Mouse (Mus musculus): ENCODE measurements around the gene Abhd4. TPM values are rescaled to one million over a fixed set of nuclear protein-coding genes. Genes with fewer than 3 reads are reported as not detected.

Gene Abhd4
- polyA plus RNA-seq, 1 experiment from 2014 or later, result 66.3 TPM

DNA sequence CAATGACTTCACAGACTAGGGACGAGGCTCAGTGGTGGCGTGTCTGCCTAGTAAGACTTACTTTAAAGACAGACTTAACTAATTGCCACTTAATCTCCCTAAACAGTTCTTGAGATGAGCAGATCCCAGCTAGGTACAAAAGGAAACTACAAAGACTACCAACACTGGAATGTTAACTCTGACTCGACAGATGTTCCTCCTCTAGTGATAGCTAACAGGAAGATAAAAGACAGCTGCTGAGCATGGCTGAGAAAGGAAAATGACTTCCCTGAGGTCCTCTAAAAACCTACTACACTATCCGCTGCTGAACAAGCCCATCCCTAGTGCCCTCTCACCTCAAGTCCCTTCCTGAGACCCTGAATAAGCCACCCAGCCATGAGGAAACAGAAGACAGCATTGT, 3.9 kb upstream of the Abhd4 start:
- H3K4me2 ChIP-seq, result no peak overlapping the region
- WGBS, result 75% methylated on average over 4 of the region's 4 CpGs

GRCm38 (mm10) chr14:54254670-54255202, 748 bp downstream of the Abhd4 start:
- Histone ChIP-seq H3K4me1 (replicated peaks) (peaks cover 56% of the 10 kb centered on the region), H3K9me3 (no peaks in the 10 kb centered on the region), H3K4me2 (peak overlapping the region; percentile 65), H3K9ac (peak overlapping the region; percentile 64; the same call in 1 of the 2 replicates), H3K27ac (replicated peaks) (peak overlapping the region; percentile 74; the same call in 1 of the 2 replicates), H3K36me3 (no peaks in the 10 kb centered on the region), H3K4me3 (peak overlapping the region; percentile 83), H3K27me3 (no peaks in the 10 kb centered on the region)
- ATAC-seq (ENCODE audit: low FRiP score, low read depth), result no peak
- WGBS, result 70% methylated on average over 12 of the region's 12 CpGs

More for the DNA sequence above, 3.9 kb upstream of the Abhd4 start:
- Histone ChIP-seq H3K36me3 (peaks cover 4% of the 10 kb centered on the region; the same call in 1 of the 2 replicates), H3K27ac (replicated peaks) (no peak overlapping the region), H3K9me3 (no peaks in the 10 kb centered on the region), H3K4me3 (no peak overlapping the region), H3K4me1 (replicated peaks) (peaks cover 51% of the 10 kb centered on the region), H3K9ac (no peak overlapping the region), H3K27me3 (no peaks in the 10 kb centered on the region)
- no peak for ATAC-seq (ENCODE audit: low FRiP score, low read depth)

DNA sequence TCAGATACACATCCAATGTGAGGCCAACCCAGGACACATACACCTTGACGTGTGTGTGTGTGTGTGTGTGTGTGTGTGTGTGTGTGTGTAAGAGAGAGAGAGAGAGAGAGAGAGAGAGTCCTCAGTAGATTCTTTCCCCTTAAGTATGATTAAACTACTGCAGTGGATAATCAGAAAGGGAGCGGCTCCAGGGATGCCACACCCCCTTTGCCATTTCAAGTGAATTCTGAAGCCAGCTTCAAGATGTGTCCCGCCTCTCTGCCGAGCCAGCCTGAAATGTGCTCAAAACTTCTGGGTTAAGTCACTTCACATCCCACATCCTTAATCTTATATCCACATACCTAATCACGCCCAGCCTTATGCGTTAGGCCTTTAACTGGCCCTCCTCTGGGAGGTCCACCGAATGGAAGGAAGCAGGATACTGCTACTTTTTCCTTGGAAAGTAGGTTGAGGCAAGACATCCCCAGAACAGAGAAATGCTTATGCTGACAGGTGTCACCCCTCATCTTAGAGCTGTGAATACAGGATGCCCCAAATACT, 4.2 kb downstream of the Abhd4 start:
- no peak overlapping the region for H3K4me3 ChIP-seq
- H3K9me3 ChIP-seq, result no peaks in the 10 kb centered on the region
- peak overlapping the region; percentile 92 for H3K4me2 ChIP-seq
- H3K36me3 ChIP-seq, result no peaks in the 10 kb centered on the region
- ATAC-seq (ENCODE audit: low FRiP score, low read depth), result no peak
- no peak overlapping the region for H3K27ac ChIP-seq (replicated peaks)
- peaks cover 31% of the 10 kb centered on the region for H3K4me1 ChIP-seq (replicated peaks)
- no peak overlapping the region for H3K9ac ChIP-seq
- WGBS, result 65% methylated on average over 7 of the region's 7 CpGs
- H3K27me3 ChIP-seq, result no peaks in the 10 kb centered on the region

DNA sequence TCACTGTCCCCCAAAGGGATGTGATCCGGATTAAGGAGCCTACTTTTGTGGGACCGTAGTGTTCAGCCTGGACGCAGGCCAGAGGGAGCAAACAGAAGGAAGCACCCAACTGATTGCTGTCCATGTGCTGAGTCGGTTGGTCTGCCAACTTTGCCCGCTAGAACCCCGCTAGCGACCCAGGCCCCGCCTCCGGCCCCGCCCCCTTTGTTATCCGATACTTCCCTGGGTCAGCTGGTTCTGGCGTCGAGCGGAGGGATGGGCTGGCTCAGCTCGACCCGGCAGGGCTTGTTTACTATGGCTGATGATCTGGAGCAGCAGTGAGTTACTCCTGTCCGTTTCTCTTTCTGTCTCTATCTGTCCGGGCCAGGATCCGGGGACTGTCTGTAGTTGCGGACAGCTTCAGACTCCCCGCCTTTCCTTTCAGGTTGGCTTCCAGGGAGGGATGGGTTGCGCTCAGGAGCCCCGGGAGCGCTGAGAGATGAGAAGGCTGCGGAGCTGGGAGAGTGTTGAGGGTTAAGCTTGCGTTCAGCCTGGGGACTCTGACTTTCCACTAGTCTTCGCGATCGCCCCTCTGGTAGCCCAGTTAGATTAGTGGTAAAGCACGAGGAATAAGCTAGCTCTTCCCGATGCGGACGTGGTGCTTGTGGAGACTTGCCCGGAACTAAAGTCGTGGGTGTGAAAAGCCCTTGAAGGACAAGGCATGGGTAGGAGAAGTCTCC, 5.2 kb downstream of the Abhd4 start:
- peak overlapping the region; percentile 67 for H3K9ac ChIP-seq
- no peaks in the 10 kb centered on the region for H3K36me3 ChIP-seq
- under 1% methylated on average over 35 of the region's 35 CpGs for WGBS
- peak overlapping the region; percentile 74 for H3K27ac ChIP-seq (replicated peaks)
- H3K4me2 ChIP-seq, result peak overlapping the region; percentile 92
- peak; percentile 92 for ATAC-seq (ENCODE audit: low FRiP score, low read depth)
- peaks cover 28% of the 10 kb centered on the region for H3K4me1 ChIP-seq (replicated peaks)
- H3K4me3 ChIP-seq, result peak overlapping the region; percentile 83
- H3K27me3 ChIP-seq, result no peaks in the 10 kb centered on the region
- no peaks in the 10 kb centered on the region for H3K9me3 ChIP-seq

- no peak for ATAC-seq (ENCODE audit: low FRiP score, low read depth)
- 27% methylated on average over 8 of the region's 8 CpGs for WGBS
- Histone ChIP-seq H3K4me1 (replicated peaks) (peaks cover 23% of the 10 kb centered on the region), H3K4me2 (peak overlapping the region; percentile 92), H3K27ac (replicated peaks) (0 out of 2 replicates have a peak overlapping the region, but pooled peaks have one; percentile 74), H3K4me3 (peak overlapping the region; percentile 83), H3K27me3 (no peaks in the 10 kb centered on the region), H3K9ac (peak overlapping the region; percentile 67), H3K36me3 (no peaks in the 10 kb centered on the region), H3K9me3 (no peaks in the 10 kb centered on the region)
These were observed 5.7 kb downstream of the Abhd4 start for GRCm38 (mm10) chr14:54259722-54260085.

GRCm38 (mm10) chr14:54260196-54260595, 6.2 kb downstream of the Abhd4 start:
- Histone ChIP-seq H3K27ac (replicated peaks) (no peak overlapping the region), H3K27me3 (no peaks in the 10 kb centered on the region), H3K36me3 (no peaks in the 10 kb centered on the region), H3K4me2 (peak overlapping the region; percentile 92), H3K9ac (no peak overlapping the region), H3K4me3 (peak overlapping the region; percentile 83; the same call in 1 of the 2 replicates), H3K4me1 (replicated peaks) (peaks cover 18% of the 10 kb centered on the region), H3K9me3 (no peaks in the 10 kb centered on the region)
- no peak for ATAC-seq (ENCODE audit: low FRiP score, low read depth)
- 73% methylated on average over 2 of the region's 2 CpGs for WGBS

- H3K9ac ChIP-seq, result no peak overlapping the region
- peaks cover 17% of the 10 kb centered on the region for H3K4me1 ChIP-seq (replicated peaks)
- 91% methylated on average over 2 of the region's 2 CpGs for WGBS
- no peak overlapping the region for H3K4me2 ChIP-seq
- no peaks in the 10 kb centered on the region for H3K9me3 ChIP-seq
- H3K27me3 ChIP-seq, result no peaks in the 10 kb centered on the region
- no peaks in the 10 kb centered on the region for H3K36me3 ChIP-seq
- ATAC-seq (ENCODE audit: low FRiP score, low read depth), result no peak
- H3K4me3 ChIP-seq, result no peak overlapping the region
- H3K27ac ChIP-seq (replicated peaks), result no peak overlapping the region
These were observed 7.4 kb downstream of the Abhd4 start for GRCm38 (mm10) chr14:54261386-54261785.

DNA sequence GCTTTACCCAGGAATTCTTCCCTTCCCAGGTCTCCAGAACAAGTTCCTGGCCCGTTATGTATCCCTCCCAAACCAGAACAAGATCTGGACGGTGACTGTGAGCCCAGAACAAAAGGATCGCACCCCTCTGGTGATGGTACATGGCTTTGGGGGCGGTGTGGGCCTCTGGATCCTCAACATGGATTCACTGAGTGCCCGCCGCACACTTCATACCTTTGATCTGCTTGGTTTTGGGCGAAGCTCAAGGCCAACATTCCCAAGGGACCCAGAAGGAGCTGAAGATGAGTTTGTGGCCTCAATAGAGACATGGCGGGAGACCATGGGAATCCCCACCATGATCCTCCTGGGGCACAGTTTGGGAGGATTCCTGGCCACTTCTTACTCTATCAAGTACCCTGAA, 8.6 kb downstream of the Abhd4 start:
- ATAC-seq (ENCODE audit: low FRiP score, low read depth), result no peak
- H3K9ac ChIP-seq, result no peak overlapping the region
- WGBS, result 92% methylated on average over 8 of the region's 8 CpGs

DNA sequence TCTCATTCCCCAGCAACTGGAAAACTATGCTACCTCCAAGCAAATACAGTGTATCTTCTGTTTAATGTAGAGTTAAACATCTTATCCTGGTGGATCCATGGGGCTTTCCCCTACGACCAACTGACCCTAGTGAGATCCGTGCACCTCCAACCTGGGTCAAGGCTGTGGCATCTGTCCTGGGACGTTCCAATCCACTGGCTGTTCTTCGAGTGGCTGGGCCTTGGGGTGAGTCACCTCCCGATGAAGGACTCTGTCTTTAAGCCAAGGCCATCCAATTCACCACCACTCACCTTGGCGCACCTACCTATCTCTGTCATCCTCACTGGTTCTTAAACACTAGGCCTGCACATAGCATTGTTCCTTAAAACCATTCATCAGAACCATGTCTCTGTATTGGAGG, 9.1 kb downstream of the Abhd4 start:
- no peaks in the 10 kb centered on the region for H3K27me3 ChIP-seq
- H3K4me1 ChIP-seq (replicated peaks), result peaks cover 17% of the 10 kb centered on the region
- no peak overlapping the region for H3K4me2 ChIP-seq
- WGBS, result 93% methylated on average over 6 of the region's 6 CpGs
- no peaks in the 10 kb centered on the region for H3K9me3 ChIP-seq
- no peak overlapping the region for H3K9ac ChIP-seq
- no peak overlapping the region for H3K4me3 ChIP-seq
- no peak for ATAC-seq (ENCODE audit: low FRiP score, low read depth)
- H3K36me3 ChIP-seq, result no peaks in the 10 kb centered on the region
- H3K27ac ChIP-seq (replicated peaks), result no peak overlapping the region

More for the DNA sequence above, 8.6 kb downstream of the Abhd4 start:
- no peaks in the 10 kb centered on the region for H3K27me3 ChIP-seq
- H3K4me2 ChIP-seq, result no peak overlapping the region
- peaks cover 17% of the 10 kb centered on the region for H3K4me1 ChIP-seq (replicated peaks)
- no peak overlapping the region for H3K4me3 ChIP-seq
- no peak overlapping the region for H3K27ac ChIP-seq (replicated peaks)
- no peaks in the 10 kb centered on the region for H3K9me3 ChIP-seq
- H3K36me3 ChIP-seq, result no peaks in the 10 kb centered on the region

DNA sequence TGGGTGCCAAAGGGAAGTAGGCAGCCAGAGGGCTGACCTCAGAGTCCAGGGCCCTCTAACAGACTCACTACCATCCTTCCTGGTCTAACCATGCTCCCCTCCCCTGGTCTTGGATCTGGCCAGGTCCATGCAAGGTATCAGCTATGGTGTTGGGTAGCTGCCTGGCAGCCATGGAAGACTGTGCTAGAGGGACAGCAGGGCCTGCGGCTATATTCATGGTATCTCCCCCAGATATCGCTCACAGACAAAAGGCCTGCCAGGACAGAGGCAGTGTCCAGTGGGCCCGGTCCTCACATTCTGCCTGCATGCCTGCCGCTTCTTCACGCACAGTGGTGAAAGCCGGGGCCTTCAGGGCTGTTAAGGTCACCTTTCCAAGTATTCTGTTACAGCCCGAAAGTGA, 10.2 kb downstream of the Abhd4 start:
- Histone ChIP-seq H3K4me2 (no peak overlapping the region), H3K36me3 (no peaks in the 10 kb centered on the region), H3K9me3 (no peaks in the 10 kb centered on the region), H3K4me3 (no peak overlapping the region), H3K27me3 (no peaks in the 10 kb centered on the region), H3K27ac (replicated peaks) (no peak overlapping the region), H3K9ac (no peak overlapping the region), H3K4me1 (replicated peaks) (peaks cover 11% of the 10 kb centered on the region)
- WGBS, result 93% methylated on average over 7 of the region's 7 CpGs
- no peak for ATAC-seq (ENCODE audit: low FRiP score, low read depth)

DNA sequence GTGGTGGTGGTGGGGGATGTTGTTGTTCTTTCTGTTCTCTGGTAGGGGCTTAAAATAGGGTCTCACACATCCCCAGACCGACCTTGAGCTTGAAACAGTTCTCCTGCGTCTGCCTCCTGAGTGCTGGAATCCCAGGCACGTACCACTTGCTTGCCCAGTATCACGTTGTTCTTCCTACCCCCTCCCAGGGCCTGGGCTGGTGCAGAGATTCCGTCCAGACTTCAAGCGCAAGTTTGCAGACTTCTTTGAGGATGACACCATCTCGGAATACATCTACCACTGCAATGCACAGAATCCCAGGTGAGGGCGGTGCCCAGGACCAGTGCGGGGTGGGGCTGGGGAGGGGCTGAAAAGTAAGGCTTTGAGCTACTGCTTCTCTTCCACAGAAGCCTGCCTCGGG, 11.1 kb downstream of the Abhd4 start:
- Histone ChIP-seq H3K9me3 (no peaks in the 10 kb centered on the region), H3K4me2 (no peak overlapping the region), H3K4me1 (replicated peaks) (peaks cover 3% of the 10 kb centered on the region), H3K27ac (replicated peaks) (no peak overlapping the region), H3K36me3 (no peaks in the 10 kb centered on the region), H3K27me3 (no peaks in the 10 kb centered on the region), H3K4me3 (no peak overlapping the region), H3K9ac (no peak overlapping the region)
- WGBS, result 51% methylated on average over 10 of the region's 10 CpGs
- ATAC-seq (ENCODE audit: low FRiP score, low read depth), result no peak

GRCm38 (mm10) chr14:54265951-54266350, 12.0 kb downstream of the Abhd4 start:
- H3K9ac ChIP-seq, result no peak overlapping the region
- H3K4me2 ChIP-seq, result no peak overlapping the region
- H3K4me3 ChIP-seq, result no peak overlapping the region
- no peaks in the 10 kb centered on the region for H3K4me1 ChIP-seq (replicated peaks)
- no peaks in the 10 kb centered on the region for H3K27me3 ChIP-seq
- no peaks in the 10 kb centered on the region for H3K9me3 ChIP-seq
- no peaks in the 10 kb centered on the region for H3K36me3 ChIP-seq
- 87% methylated on average over 6 of the region's 6 CpGs for WGBS
- no peak overlapping the region for H3K27ac ChIP-seq (replicated peaks)
- no peak for ATAC-seq (ENCODE audit: low FRiP score, low read depth)

All from hindbrain, embryonic 15.5 days (tissue).